In the genomic region with DNA sequence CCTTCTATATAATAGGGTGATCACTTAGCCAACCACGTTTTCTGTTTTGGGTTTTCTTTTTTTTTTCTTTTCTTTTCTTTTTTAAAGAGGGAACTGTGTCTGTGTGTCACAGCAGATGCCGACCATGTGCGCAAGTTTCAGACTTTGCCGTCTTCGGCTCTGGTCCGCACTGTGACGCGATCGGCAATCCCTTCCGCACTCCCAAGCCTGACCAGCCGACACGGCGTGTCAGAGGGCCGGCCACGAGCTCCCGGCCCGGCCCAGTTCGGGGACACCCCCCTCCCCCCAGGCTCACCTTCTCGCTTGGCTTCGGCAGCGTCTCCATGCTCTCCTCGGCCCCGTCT, we compare ENCODE assay signal across 8 mouse cellular contexts. TPM values are rescaled to one million over a fixed set of nuclear protein-coding genes. Genes with fewer than 3 reads are reported as not detected.
DNase-seq lines count a peak whose midpoint lies in the region; ATAC-seq and TF ChIP-seq lines count a peak whose summit lies in the region.

No protein-coding gene starts in this region.

- under 1% methylated on average over 23 of the region's 23 CpGs for WGBS in kidney, postnatal 0 days
- WGBS in embryonic facial prominence, embryonic 12.5 days = under 1% methylated on average over 23 of the region's 23 CpGs
- under 1% methylated on average over 23 of the region's 23 CpGs for WGBS in intestine, embryonic 15.5 days

- peak overlapping the region; percentile 84 for H3ac ChIP-seq in myocyte (ENCODE audit: control insufficient read depth, insufficient read length)

- no peaks in the 10 kb centered on the region for H3K9me3 ChIP-seq in kidney, postnatal 0 days (replicated peaks; ENCODE audit: low read length)
- no peaks in the 10 kb centered on the region for H3K9me3 ChIP-seq in embryonic facial prominence, embryonic 12.5 days
- H3K9me3 ChIP-seq in intestine, embryonic 15.5 days = no peaks in the 10 kb centered on the region

- H3K4me2 ChIP-seq in kidney, postnatal 0 days (ENCODE audit: low read length) = peak overlapping the region; percentile 95
- H3K4me2 ChIP-seq in embryonic facial prominence, embryonic 12.5 days (replicated peaks) = peak overlapping the region; percentile 93
- peak overlapping the region; percentile 80 for H3K4me2 ChIP-seq in intestine, embryonic 15.5 days (replicated peaks)
- peak overlapping the region; percentile 98 for H3K4me2 ChIP-seq in myocyte (ENCODE audit: low read depth)

- peak overlapping the region; percentile 87 for H3K27ac ChIP-seq in kidney, postnatal 0 days
- peak overlapping the region; percentile 77 for H3K27ac ChIP-seq in embryonic facial prominence, embryonic 12.5 days
- H3K27ac ChIP-seq in intestine, embryonic 15.5 days = peak overlapping the region; percentile 76

- H3K4me3 ChIP-seq in kidney, postnatal 0 days (replicated peaks; ENCODE audit: low read depth, low read length) = peak overlapping the region; percentile 79
- peak overlapping the region; percentile 95 for H3K4me3 ChIP-seq in embryonic facial prominence, embryonic 12.5 days
- H3K4me3 ChIP-seq in intestine, embryonic 15.5 days (replicated peaks) = peak overlapping the region; percentile 99
- H3K4me3 ChIP-seq in myocyte = peak overlapping the region; percentile 99

- no peak for TF ChIP-seq POLR2A in myocyte (IDR thresholded peaks at IDR 0.05; ENCODE audit: insufficient read length, low read depth)

- no peaks in the 10 kb centered on the region for H3K27me3 ChIP-seq in kidney, postnatal 0 days (ENCODE audit: insufficient read depth, low read length)
- H3K27me3 ChIP-seq in embryonic facial prominence, embryonic 12.5 days = no peaks in the 10 kb centered on the region
- no peaks in the 10 kb centered on the region for H3K27me3 ChIP-seq in intestine, embryonic 15.5 days (replicated peaks)
- no peaks in the 10 kb centered on the region for H3K27me3 ChIP-seq in myocyte (ENCODE audit: control insufficient read depth, insufficient read depth, insufficient read length)

- peak; percentile 84 for ATAC-seq in kidney, postnatal 0 days (replicated peaks; ENCODE audit: low FRiP score, low read depth)
- ATAC-seq in embryonic facial prominence, embryonic 12.5 days (ENCODE audit: insufficient number of reproducible peaks, insufficient read depth, low FRiP score, low TSS enrichment) = peak; percentile 74; the same call in 1 of the 2 replicates
- ATAC-seq in intestine, embryonic 15.5 days = peak; percentile 89
- ATAC-seq in granulocyte monocyte progenitor cell, adult 5-6 weeks (replicated peaks; ENCODE audit: poor library complexity, severe bottlenecking) = no peak; the same call in 1 of the 2 replicates

- no peak for TF ChIP-seq CTCF in kidney, postnatal 0 days (IDR thresholded peaks at IDR 0.05; ENCODE audit: low read depth)

- H3K36me3 ChIP-seq in kidney, postnatal 0 days (ENCODE audit: insufficient read depth, low read length) = peaks cover 10% of the 10 kb centered on the region; the same call in 1 of the 2 replicates
- H3K36me3 ChIP-seq in embryonic facial prominence, embryonic 12.5 days = peaks cover 13% of the 10 kb centered on the region
- H3K36me3 ChIP-seq in intestine, embryonic 15.5 days = peaks cover 12% of the 10 kb centered on the region; the same call in 1 of the 2 replicates
- H3K36me3 ChIP-seq in myocyte (ENCODE audit: control insufficient read depth, insufficient read depth) = peaks cover 14% of the 10 kb centered on the region

- peaks cover 6% of the 10 kb centered on the region; the same call in 1 of the 2 replicates for H3K4me1 ChIP-seq in kidney, postnatal 0 days (replicated peaks; ENCODE audit: insufficient read depth, low read length)
- H3K4me1 ChIP-seq in embryonic facial prominence, embryonic 12.5 days = peaks cover 5% of the 10 kb centered on the region; the same call in 1 of the 2 replicates
- no peaks in the 10 kb centered on the region for H3K4me1 ChIP-seq in intestine, embryonic 15.5 days (replicated peaks)

- peak overlapping the region; percentile 74 for H3K9ac ChIP-seq in kidney, postnatal 0 days (ENCODE audit: low read depth, low read length)
- peak overlapping the region; percentile 78 for H3K9ac ChIP-seq in embryonic facial prominence, embryonic 12.5 days
- H3K9ac ChIP-seq in intestine, embryonic 15.5 days = peak overlapping the region; percentile 82

- no peak for DNase-seq in kidney, postnatal 0 days (ENCODE audit: low spot score)
- no peak for DNase-seq in kidney, adult 9 months
- no peak for DNase-seq in thymus, postnatal 10 days (ENCODE audit: low spot score in 2 of 2)
- DNase-seq in cerebellum, postnatal 10 days = no peak

- peaks cover 56% of the 10 kb centered on the region for H3K79me2 ChIP-seq in myocyte (ENCODE audit: control insufficient read depth, insufficient read depth)

TF ChIP-seq in myocyte, 11 proteins besides CTCF, POLR2A, EP300 and RAD21:
- TF ChIP-seq SRF (IDR thresholded peaks at IDR 0.05; ENCODE audit: control insufficient read depth, insufficient read length, low read depth) (no peak), MYOD1 (IDR thresholded peaks at IDR 0.05; ENCODE audit: control insufficient read depth in 1 of 3, insufficient read length in 2 of 3, low read depth in 2 of 3) (no peak), CEBPB (IDR thresholded peaks at IDR 0.05; ENCODE audit: insufficient read depth, poor library complexity, severe bottlenecking) (no peak), TCF3 (IDR thresholded peaks at IDR 0.05; ENCODE audit: insufficient read length, low read depth) (no peak)

RNA-seq across cellular contexts. Expression of a gene that starts 0.3 kb away (rescaled TPM):
- polyA plus RNA-seq in kidney, postnatal 0 days (2015; fragmentation: Nextera tagmentation; extraction: Ambion mirVana) = 15.7 and 16.6 TPM in 2 replicates
- polyA plus RNA-seq in embryonic facial prominence, embryonic 12.5 days (2016; fragmentation: Nextera tagmentation; extraction: Ambion mirVana) = 27.4 and 28.8 TPM in 2 replicates
- 21.6 and 22.1 TPM in 2 replicates for polyA plus RNA-seq in intestine, embryonic 15.5 days (2015; fragmentation: Nextera tagmentation; extraction: Ambion mirVana)
- 33.2 TPM for polyA plus RNA-seq in myocyte (2012; fragmentation: generic; extraction: Trizol)
- total RNA-seq in granulocyte monocyte progenitor cell, adult 5-6 weeks (2014; fragmentation: Nextera tagmentation) = 103 and 110 TPM in 2 replicates
- total RNA-seq in granulocyte monocyte progenitor cell, adult 5-6 weeks (2017) = 167 and 199 TPM in 2 replicates

RNA-seq across cellular contexts. Expression of a gene that starts 23.5 kb away (rescaled TPM):
- polyA plus RNA-seq in kidney, postnatal 0 days (2015; fragmentation: Nextera tagmentation; extraction: Ambion mirVana) = 29.1 and 33.8 TPM in 2 replicates
- polyA plus RNA-seq in embryonic facial prominence, embryonic 12.5 days (2016; fragmentation: Nextera tagmentation; extraction: Ambion mirVana) = 52.8 and 53.9 TPM in 2 replicates
- 29.7 and 30.2 TPM in 2 replicates for polyA plus RNA-seq in intestine, embryonic 15.5 days (2015; fragmentation: Nextera tagmentation; extraction: Ambion mirVana)
- 31.2 TPM for polyA plus RNA-seq in myocyte (2012; fragmentation: generic; extraction: Trizol)
- total RNA-seq in granulocyte monocyte progenitor cell, adult 5-6 weeks (2014; fragmentation: Nextera tagmentation) = 16.6 and 27.9 TPM in 2 replicates
- total RNA-seq in granulocyte monocyte progenitor cell, adult 5-6 weeks (2017) = 16.4 and 16.9 TPM in 2 replicates

RNA-seq across cellular contexts. Expression of a gene that starts 49.2 kb away (rescaled TPM):
- polyA plus RNA-seq in kidney, postnatal 0 days (2015; fragmentation: Nextera tagmentation; extraction: Ambion mirVana) = 107 and 109 TPM in 2 replicates
- polyA plus RNA-seq in embryonic facial prominence, embryonic 12.5 days (2016; fragmentation: Nextera tagmentation; extraction: Ambion mirVana) = 171 and 176 TPM in 2 replicates
- 99.8 and 112 TPM in 2 replicates for polyA plus RNA-seq in intestine, embryonic 15.5 days (2015; fragmentation: Nextera tagmentation; extraction: Ambion mirVana)
- 20.0 TPM for polyA plus RNA-seq in myocyte (2012; fragmentation: generic; extraction: Trizol)
- 87.6 and 115 TPM in 2 replicates for total RNA-seq in granulocyte monocyte progenitor cell, adult 5-6 weeks (2014; fragmentation: Nextera tagmentation)
- total RNA-seq in granulocyte monocyte progenitor cell, adult 5-6 weeks (2017) = 110 and 119 TPM in 2 replicates
